Mouse (Mus musculus): ENCODE results near the gene Ddr2.

- TF ChIP-seq CTCF (IDR thresholded peaks at IDR 0.05; ENCODE audit: low read depth) (no peak), EP300 (IDR thresholded peaks at IDR 0.05; ENCODE audit: low read depth) (no peak; the same call in 1 of the 2 replicates)
Observed at GRCm38 (mm10) chr1:169968792-169969515, 141.6 kb downstream of the Ddr2 start, which contains the start of gene Hsd17b7.

Data from heart, postnatal 0 days (tissue).